Mouse (Mus musculus): ENCODE measurements around the gene Clic3.
"Not testable (repeated sequence)": the region's sequence is repeated elsewhere in the genome, so short reads cannot be mapped to it uniquely, and the experiment has no call there.

Gene Clic3

GRCm38 (mm10) chr2:25456205-25456953 is at the start of gene Clic3:
TSS of gene Clic3 (plus strand) at chr2:25456838.
- DNase-seq (ENCODE audit: low spot score) = no peak

- DNase-seq (ENCODE audit: low spot score) = no peak
These were observed 47.7 kb upstream of the Clic3 start for GRCm38 (mm10) chr2:25408908-25409307.

- DNase-seq (ENCODE audit: low spot score) = not testable (repeated sequence)
These were observed 43.2 kb upstream of the Clic3 start for GRCm38 (mm10) chr2:25413436-25413835.

- DNase-seq (ENCODE audit: low spot score) = no peak
These were observed 39.2 kb upstream of the Clic3 start for GRCm38 (mm10) chr2:25417426-25417825.

- DNase-seq (ENCODE audit: low spot score) = no peak
These were observed 34.7 kb upstream of the Clic3 start for GRCm38 (mm10) chr2:25421896-25422295.

GRCm38 (mm10) chr2:25422587-25423410 is 33.8 kb upstream of the Clic3 start, which contains the start of gene Fut7:
TSS of gene Fut7 (plus strand) at chr2:25423267.
- DNase-seq (ENCODE audit: low spot score) = no peak

- no peak for DNase-seq (ENCODE audit: low spot score)
These were observed 33.0 kb upstream of the Clic3 start for GRCm38 (mm10) chr2:25423626-25424025.

GRCm38 (mm10) chr2:25425481-25425880 is 31.2 kb upstream of the Clic3 start:
- DNase-seq (ENCODE audit: low spot score) = no peak

- peak; percentile 64 for DNase-seq (ENCODE audit: low spot score)
These were observed 29.9 kb upstream of the Clic3 start for GRCm38 (mm10) chr2:25426721-25427191.

- no peak for DNase-seq (ENCODE audit: low spot score)
These were observed 29.4 kb upstream of the Clic3 start for GRCm38 (mm10) chr2:25427256-25427655.

- peak; percentile 81 for DNase-seq (ENCODE audit: low spot score)
These were observed 28.0 kb upstream of the Clic3 start, which contains the start of gene Abca2 for GRCm38 (mm10) chr2:25428442-25429236. TSS of gene Abca2 (plus strand) at chr2:25428703.

- DNase-seq (ENCODE audit: low spot score) = no peak
These were observed 27.0 kb upstream of the Clic3 start for GRCm38 (mm10) chr2:25429435-25430180.

- DNase-seq (ENCODE audit: low spot score) = no peak
These were observed 26.0 kb upstream of the Clic3 start for GRCm38 (mm10) chr2:25430395-25431233.

GRCm38 (mm10) chr2:25431308-25431855 is 25.3 kb upstream of the Clic3 start:
- DNase-seq (ENCODE audit: low spot score) = no peak

GRCm38 (mm10) chr2:25432326-25433098 is 24.1 kb upstream of the Clic3 start:
- no peak for DNase-seq (ENCODE audit: low spot score)

GRCm38 (mm10) chr2:25433101-25433500 is 23.5 kb upstream of the Clic3 start:
- DNase-seq (ENCODE audit: low spot score) = no peak

GRCm38 (mm10) chr2:25434292-25434691 is 22.3 kb upstream of the Clic3 start:
- no peak for DNase-seq (ENCODE audit: low spot score)

GRCm38 (mm10) chr2:25436286-25436820 is 20.3 kb upstream of the Clic3 start:
- DNase-seq (ENCODE audit: low spot score) = no peak

- DNase-seq (ENCODE audit: low spot score) = no peak
These were observed 15.6 kb upstream of the Clic3 start for GRCm38 (mm10) chr2:25441067-25441466.

All from spleen, adult 12 weeks (tissue).